Mouse (Mus musculus) ovary, postnatal 36 days (tissue): Measurements from ENCODE around the gene Vmn1r174.
"Not testable (repeated sequence)": the region's sequence is repeated elsewhere in the genome, so short reads cannot be mapped to it uniquely, and the experiment has no call there.

Experiments used
- DNase-seq: peaks from one replicate; pipeline ENCODE4 v3.0.0; 2022; ENCODE audit warnings: low spot score, mixed read lengths

Vmn1r174 gene

DNA sequence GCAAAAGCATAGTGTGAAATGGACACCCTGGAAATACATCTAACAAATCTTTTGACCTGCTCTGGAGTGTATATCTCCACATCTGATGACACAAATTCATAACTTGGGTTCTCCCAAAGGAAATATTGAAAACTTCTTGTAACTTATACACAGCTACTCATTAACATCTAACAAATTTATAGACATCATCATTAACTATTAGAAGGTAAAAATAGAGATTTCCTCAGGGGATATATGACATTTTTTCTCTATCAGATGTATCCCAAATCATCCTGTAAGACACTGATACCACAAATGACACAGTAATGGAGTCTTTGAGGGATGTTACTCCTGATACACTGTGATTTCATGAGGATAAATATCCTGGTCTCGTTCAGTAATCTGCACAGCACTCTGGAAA, at the start of gene Vmn1r174:
Gene Vmn1r174 (plus strand): TSS at position 301 of the 400 bp plus-strand sequence.
- not testable (repeated sequence) for DNase-seq

DNA sequence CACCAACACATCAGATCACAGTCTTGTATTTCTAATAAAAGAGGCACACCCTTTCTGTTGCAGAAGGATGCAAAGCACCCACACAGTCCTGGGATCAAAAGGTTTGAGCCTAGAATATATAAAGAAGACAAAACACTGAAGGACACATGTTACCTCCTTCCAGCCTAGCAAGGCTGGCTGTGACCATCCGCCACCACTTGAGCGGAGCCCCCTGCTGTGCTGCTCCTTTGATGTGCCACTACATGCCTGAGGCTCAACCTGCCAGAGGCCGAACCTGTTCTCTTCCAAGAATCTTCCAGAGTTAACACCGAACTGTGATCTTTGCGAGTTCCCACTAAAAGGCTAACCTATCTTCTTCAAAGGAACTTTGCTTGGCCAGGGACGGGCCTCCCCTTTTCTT, 32.5 kb downstream of the Vmn1r174 start:
- no peak for DNase-seq

DNA sequence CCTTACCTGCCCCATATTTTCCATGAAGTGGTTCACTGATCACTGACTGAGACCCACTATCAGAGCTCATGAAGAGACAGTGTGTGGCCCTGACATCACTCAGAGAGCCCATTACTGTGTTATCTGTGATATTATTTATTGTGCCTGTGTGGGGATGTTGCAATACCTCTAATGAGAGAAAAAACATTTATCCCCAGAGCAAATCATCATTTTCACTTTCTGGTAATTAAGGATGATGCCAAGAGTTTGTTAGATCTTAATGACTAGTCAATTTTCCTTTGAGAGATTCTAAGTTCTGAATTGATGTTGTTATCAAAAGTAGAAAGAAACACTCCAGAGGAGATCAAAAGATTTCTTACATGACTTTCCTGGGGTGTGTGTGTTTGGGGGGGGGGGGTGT, 58.5 kb downstream of the Vmn1r174 start, which contains the start of gene Vmn1r175:
Gene Vmn1r175 (minus strand): TSS at position 101 of the 400 bp plus-strand sequence.
- DNase-seq, result not testable (repeated sequence)
